Mouse (Mus musculus) colon, adult 2 months (tissue): ENCODE measurements around the gene Gjb6. TPM values are rescaled to one million over a fixed set of nuclear protein-coding genes. Genes with fewer than 3 reads are reported as not detected.

Experiments used
- polyA plus RNA-seq: library from polyadenylated mRNA; depleted of rRNA; stranded (reverse); fragments of >200 nt; gene quantifications from 2 replicates; pipeline ENCODE4 v1.2.3, GENCODE M21; 2012; rRNA removed

Gene Gjb6
- polyA plus RNA-seq = not detected in 2 replicates

DNA sequence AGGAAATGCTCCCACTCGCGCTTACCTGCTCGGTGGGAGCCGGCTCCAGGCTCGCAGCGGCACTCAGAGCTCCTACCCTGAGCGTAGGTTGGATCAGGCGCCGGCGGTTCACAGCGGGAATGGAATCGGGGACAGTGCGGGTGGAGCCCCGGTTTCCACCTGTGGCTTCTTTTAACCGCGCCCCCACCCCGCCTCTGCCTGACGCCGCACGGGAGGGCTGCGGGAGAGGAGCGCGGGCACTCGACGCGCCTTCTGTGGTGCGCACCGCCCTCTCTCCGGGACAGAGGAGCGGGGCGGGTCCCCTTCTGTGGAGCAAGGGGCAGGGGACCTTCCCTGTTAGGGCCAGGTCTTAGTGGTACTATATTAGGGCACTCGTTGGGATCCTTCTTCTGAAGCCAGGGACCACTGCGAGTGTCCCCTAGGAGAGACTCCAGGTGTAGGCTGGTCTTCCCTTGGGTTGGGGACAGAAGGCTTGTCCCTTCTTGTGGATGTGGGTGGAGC is at the start of gene Gjb6:
Gene Gjb6, minus strand, starts transcription at position 451 of the 501 bp plus-strand sequence.

DNA sequence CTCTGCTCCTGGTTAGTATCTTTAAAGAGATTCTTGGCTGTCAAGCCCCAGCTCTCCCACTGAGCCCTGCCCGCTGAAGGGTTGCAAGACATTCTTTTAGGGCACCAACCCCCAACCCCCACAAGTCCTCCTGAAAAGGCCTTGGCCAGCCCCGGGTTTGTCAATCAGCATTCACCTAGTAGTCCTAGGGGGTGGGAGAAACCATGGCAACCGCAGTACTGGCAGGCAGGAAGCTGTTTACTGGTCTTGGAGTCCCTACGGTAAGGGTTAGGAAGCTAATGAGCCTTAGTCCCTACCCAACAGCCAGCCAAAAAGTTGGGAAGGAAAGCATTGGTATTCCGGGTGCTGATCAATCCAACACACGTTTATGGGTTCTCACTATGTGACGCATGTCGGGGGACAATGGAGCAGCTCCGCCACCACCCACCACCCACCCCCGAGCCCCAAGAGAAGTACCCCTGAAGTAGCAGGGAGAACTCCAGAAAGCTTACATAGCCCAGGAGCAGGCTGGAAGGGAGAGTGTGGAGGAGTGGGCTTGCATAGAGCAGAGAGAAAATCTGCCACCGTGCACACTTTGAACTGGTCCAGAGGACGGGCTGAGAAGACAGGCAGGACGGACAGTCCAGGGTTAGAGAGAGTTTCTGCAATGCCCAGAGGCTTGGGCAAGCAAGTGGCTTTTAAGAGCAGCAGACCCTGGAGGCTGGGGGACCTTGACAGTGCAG is 17.4 kb downstream of the Gjb6 start, which contains the start of gene Gm4491:
Gene Gm4491, minus strand, starts transcription at position 61 of the 722 bp plus-strand sequence.

DNA sequence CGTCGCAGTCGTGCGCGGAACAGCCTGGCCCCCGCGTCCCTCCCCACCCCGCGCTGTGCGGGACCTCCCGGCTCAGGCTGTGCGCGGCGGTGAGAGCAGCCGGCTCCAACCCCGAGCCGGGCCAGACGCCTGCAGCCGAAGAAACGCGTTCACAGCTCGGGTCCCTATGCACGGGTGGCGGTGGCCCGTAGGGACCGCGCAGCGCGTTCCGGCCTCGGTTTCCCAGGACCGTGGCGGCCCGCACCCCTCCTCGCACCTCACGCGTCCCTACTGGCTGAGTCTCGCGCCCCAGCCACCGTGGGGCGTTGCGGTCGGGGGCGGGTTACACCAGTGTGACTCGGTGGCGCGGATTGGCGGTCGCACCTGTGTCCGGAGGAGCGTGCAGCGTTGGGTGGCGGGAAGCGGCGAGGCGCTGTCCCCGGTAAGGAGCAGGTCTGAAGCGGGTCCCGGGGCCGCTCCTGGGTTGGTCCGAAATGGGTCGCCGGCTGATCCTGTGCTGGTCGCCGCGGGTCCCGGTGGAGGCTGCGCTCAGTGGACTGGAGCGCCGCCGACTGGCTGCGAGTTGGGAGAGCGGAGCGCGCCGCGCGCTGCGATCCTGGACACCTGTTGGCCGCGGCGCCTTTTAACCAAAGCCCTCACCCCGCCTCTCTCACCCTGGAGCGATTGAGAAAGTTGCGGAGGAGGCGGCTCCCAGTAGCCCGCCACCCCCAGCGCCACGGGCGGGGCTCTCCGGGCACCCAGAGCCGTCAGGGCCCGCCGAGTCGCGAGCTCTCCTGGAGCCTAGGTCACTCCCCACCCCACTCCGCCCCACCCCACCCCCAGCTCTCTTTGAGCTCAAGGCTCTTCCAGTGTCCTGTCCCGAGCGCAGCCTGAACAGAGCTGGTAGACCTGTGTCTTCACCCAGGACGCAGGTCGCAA is 29.0 kb downstream of the Gjb6 start, which contains the start of gene Gjb2:
Gene Gjb2, minus strand, starts transcription at position 597 of the 918 bp plus-strand sequence.

Other genes starting within 250 kb of the Gjb6 start
- gene Zmym2, start 247.0 kb downstream of the Gjb6 start, polyA plus RNA-seq = 3.0 and 5.1 TPM in 2 replicates
- not detected in 2 replicates for gene Gja3, start 75.5 kb downstream of the Gjb6 start, polyA plus RNA-seq
- gene Gjb2, start 28.9 kb downstream of the Gjb6 start, polyA plus RNA-seq = 4.3 and 5.4 TPM in 2 replicates
- gene Gm4491, start 17.7 kb downstream of the Gjb6 start, polyA plus RNA-seq = not detected in 2 replicates